Mouse (Mus musculus): ENCODE measurements around the gene Fignl2. TPM values are rescaled to one million over a fixed set of nuclear protein-coding genes. Genes with fewer than 3 reads are reported as not detected.

Gene Fignl2
- total and polyA plus RNA-seq, 2 experiments from 2014 or later = 0.12 to 3.9 TPM

DNA sequence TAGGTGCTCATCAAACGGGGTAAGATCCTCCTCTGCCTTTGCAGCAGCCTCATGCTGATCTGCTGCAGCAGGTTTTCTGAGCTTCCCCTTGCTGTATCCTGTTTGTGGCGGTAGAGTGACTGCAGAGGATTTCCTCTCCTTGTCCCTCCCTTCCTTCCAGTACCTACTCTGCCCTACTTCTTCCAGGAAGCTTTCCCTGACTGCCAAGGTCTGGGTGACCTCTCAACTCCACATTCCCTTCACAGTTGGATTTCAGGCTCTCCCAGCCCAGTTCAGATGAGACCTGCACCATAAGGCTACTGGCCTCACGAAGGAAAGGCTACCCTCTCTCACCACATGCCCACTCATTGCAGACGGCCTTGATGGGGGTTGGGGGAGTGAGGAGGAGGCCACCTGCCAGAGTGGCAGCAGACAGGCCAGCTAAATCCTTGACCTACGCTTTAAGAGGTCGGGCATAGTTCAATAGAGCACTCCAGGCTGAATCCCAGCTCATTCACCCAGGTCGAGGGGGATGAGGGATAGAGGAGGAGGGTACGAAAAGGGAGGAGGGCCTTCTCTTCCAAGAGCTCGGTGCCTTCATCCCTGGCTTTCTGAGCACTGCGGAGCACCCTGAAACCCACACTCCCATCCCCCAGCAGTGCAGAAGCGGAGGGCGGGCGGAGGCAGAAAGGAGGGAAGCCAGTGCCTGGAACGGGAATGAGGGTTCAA lies 13.9 kb upstream of the Fignl2 start:
- Histone ChIP-seq H3K27ac (ENCODE audit: low read depth) (no peak overlapping the region), H3K9ac (replicated peaks; ENCODE audit: low read depth, low read length) (no peak overlapping the region), H3K4me3 (ENCODE audit: low read depth, low read length) (no peak overlapping the region), H3K4me1 (ENCODE audit: control insufficient read depth, insufficient read depth) (no peaks in the 10 kb centered on the region), H3K27me3 (ENCODE audit: control insufficient read depth, insufficient read depth, low read length) (0 out of 2 replicates have a peak, but pooled peaks cover 6% of the 10 kb centered on the region), H3K9me3 (replicated peaks; ENCODE audit: control insufficient read depth, low read length) (no peaks in the 10 kb centered on the region), H3K4me2 (ENCODE audit: low read depth, low read length) (no peak overlapping the region), H3K36me3 (replicated peaks; ENCODE audit: control insufficient read depth, insufficient read depth, low read length) (no peaks in the 10 kb centered on the region)
- ATAC-seq (ENCODE audit: insufficient read depth, low read depth) (no peak), DNase-seq (ENCODE audit: low spot score) (no peak)
- 49% methylated on average over 14 of the region's 14 CpGs for WGBS
- no peak for TF ChIP-seq EP300 (IDR thresholded peaks at IDR 0.05; ENCODE audit: low read depth)
- TF ChIP-seq CTCF (IDR thresholded peaks at IDR 0.05; ENCODE audit: low read depth) = no peak

DNA sequence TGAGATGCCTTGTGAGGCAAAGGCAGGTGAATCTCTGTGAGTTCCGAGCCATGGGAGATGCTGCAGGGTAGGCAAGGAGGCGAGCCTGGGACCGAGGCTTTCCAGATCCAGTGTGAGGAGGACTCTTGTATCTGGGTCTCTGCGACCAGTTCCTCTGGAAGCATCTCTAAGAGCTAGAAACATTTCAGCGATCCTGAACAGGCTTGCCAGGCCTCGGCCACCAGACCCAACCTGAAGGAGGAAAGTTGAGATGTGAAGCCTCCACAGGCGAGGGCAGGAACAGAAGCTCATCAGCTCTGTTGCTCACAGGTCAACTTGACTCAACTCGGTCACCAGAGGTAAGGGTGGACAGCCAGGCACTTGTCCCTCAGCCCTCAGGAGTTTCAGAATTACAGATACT lies 13.2 kb upstream of the Fignl2 start:
- Histone ChIP-seq H3K4me1 (ENCODE audit: control insufficient read depth, insufficient read depth) (no peaks in the 10 kb centered on the region), H3K36me3 (replicated peaks; ENCODE audit: control insufficient read depth, insufficient read depth, low read length) (no peaks in the 10 kb centered on the region), H3K27me3 (ENCODE audit: control insufficient read depth, insufficient read depth, low read length) (0 out of 2 replicates have a peak, but pooled peaks cover 6% of the 10 kb centered on the region), H3K4me3 (ENCODE audit: low read depth, low read length) (no peak overlapping the region), H3K4me2 (ENCODE audit: low read depth, low read length) (no peak overlapping the region), H3K9ac (replicated peaks; ENCODE audit: low read depth, low read length) (no peak overlapping the region), H3K9me3 (replicated peaks; ENCODE audit: control insufficient read depth, low read length) (no peaks in the 10 kb centered on the region), H3K27ac (ENCODE audit: low read depth) (no peak overlapping the region)
- WGBS = 90% methylated on average over 8 of the region's 8 CpGs
- ATAC-seq (ENCODE audit: insufficient read depth, low read depth) (no peak), DNase-seq (ENCODE audit: low spot score) (no peak)
- TF ChIP-seq EP300 (IDR thresholded peaks at IDR 0.05; ENCODE audit: low read depth) = no peak
- TF ChIP-seq CTCF (IDR thresholded peaks at IDR 0.05; ENCODE audit: low read depth) = no peak

DNA sequence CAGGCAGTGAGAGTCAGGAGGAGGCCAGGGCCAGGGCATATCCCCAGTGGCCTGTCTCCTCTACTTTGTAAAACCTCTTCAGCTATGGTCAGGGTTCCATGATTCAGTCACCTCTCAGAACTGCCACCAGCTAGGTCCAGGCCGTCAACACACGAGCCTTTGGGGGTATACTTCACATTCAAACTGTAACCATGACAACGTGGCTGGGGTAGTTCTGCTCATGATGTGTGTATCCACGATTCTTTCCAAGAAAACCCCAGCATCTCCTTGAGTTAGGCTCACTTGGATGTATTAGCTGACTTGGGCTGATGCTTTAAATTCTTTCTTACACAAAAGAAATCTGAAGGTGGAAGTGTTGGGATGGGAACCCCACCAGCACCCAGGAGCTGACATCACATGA lies 9.9 kb upstream of the Fignl2 start:
- Histone ChIP-seq H3K4me1 (ENCODE audit: control insufficient read depth, insufficient read depth) (no peaks in the 10 kb centered on the region), H3K27me3 (ENCODE audit: control insufficient read depth, insufficient read depth, low read length) (no peaks in the 10 kb centered on the region), H3K4me2 (ENCODE audit: low read depth, low read length) (no peak overlapping the region), H3K4me3 (ENCODE audit: low read depth, low read length) (no peak overlapping the region), H3K27ac (ENCODE audit: low read depth) (no peak overlapping the region), H3K9me3 (replicated peaks; ENCODE audit: control insufficient read depth, low read length) (no peaks in the 10 kb centered on the region), H3K9ac (replicated peaks; ENCODE audit: low read depth, low read length) (no peak overlapping the region), H3K36me3 (replicated peaks; ENCODE audit: control insufficient read depth, insufficient read depth, low read length) (no peaks in the 10 kb centered on the region)
- no peak for DNase-seq (ENCODE audit: low spot score)
- 79% methylated on average over 4 of the region's 4 CpGs for WGBS
- ATAC-seq (ENCODE audit: insufficient read depth, low read depth) = no peak
- no peak for TF ChIP-seq EP300 (IDR thresholded peaks at IDR 0.05; ENCODE audit: low read depth)
- TF ChIP-seq CTCF (IDR thresholded peaks at IDR 0.05; ENCODE audit: low read depth) = no peak

DNA sequence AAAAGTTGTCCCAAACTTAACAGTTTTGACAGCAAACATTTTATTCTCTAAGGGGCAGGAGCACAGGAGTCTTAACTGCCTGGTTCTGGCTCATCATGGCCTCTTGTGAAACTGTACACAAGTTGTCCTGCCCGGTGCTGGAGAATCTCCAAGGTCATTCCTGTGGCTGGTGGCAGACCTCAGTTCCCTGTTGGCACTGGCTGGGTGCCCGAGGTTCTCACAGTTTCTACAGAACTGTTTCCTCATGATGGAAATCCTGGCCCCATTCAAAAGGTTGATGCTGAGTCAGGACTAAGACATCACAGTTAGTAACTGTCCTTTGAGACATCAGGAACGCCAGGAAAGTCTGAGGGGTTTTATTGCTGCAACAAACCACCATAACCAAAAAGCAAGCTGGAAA lies 8.6 kb upstream of the Fignl2 start:
- no peak overlapping the region for H3K27ac ChIP-seq (ENCODE audit: low read depth)
- no peak for TF ChIP-seq EP300 (IDR thresholded peaks at IDR 0.05; ENCODE audit: low read depth)
- no peak for TF ChIP-seq CTCF (IDR thresholded peaks at IDR 0.05; ENCODE audit: low read depth)
- 63% methylated on average over 3 of the region's 3 CpGs for WGBS
- ATAC-seq (ENCODE audit: insufficient read depth, low read depth) (no peak), DNase-seq (ENCODE audit: low spot score) (no peak)
- H3K36me3 ChIP-seq (replicated peaks; ENCODE audit: control insufficient read depth, insufficient read depth, low read length) = no peaks in the 10 kb centered on the region
- no peaks in the 10 kb centered on the region for H3K4me1 ChIP-seq (ENCODE audit: control insufficient read depth, insufficient read depth)
- no peak overlapping the region for H3K4me3 ChIP-seq (ENCODE audit: low read depth, low read length)
- no peak overlapping the region for H3K4me2 ChIP-seq (ENCODE audit: low read depth, low read length)
- no peaks in the 10 kb centered on the region for H3K27me3 ChIP-seq (ENCODE audit: control insufficient read depth, insufficient read depth, low read length)
- H3K9ac ChIP-seq (replicated peaks; ENCODE audit: low read depth, low read length) = no peak overlapping the region
- no peaks in the 10 kb centered on the region for H3K9me3 ChIP-seq (replicated peaks; ENCODE audit: control insufficient read depth, low read length)

DNA sequence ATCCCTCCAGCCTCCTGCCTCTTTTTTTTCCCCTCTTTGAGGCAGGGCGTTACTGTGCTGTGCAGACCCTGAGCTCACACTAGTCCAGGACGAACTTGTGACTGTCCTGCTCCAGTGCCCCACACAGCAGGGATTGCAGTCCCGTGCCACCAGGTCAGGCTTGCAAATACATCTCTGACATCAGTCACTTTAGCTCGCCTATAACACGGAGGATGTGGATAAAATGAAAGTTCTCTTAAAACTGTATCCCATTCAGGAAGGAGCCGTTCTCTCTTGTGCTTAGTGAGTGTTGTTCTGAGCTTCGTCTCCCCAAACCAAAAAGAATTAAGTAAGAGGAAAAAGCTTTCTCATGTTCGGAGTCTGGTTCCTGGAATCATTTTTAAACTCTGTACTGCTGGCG lies 8.1 kb upstream of the Fignl2 start:
- WGBS = 69% methylated on average over 9 of the region's 9 CpGs
- no peaks in the 10 kb centered on the region for H3K27me3 ChIP-seq (ENCODE audit: control insufficient read depth, insufficient read depth, low read length)
- H3K4me2 ChIP-seq (ENCODE audit: low read depth, low read length) = no peak overlapping the region
- no peaks in the 10 kb centered on the region for H3K36me3 ChIP-seq (replicated peaks; ENCODE audit: control insufficient read depth, insufficient read depth, low read length)
- H3K9ac ChIP-seq (replicated peaks; ENCODE audit: low read depth, low read length) = no peak overlapping the region
- no peaks in the 10 kb centered on the region for H3K9me3 ChIP-seq (replicated peaks; ENCODE audit: control insufficient read depth, low read length)
- H3K4me1 ChIP-seq (ENCODE audit: control insufficient read depth, insufficient read depth) = no peaks in the 10 kb centered on the region
- H3K4me3 ChIP-seq (ENCODE audit: low read depth, low read length) = no peak overlapping the region
- no peak overlapping the region for H3K27ac ChIP-seq (ENCODE audit: low read depth)
- ATAC-seq (ENCODE audit: insufficient read depth, low read depth) (no peak), DNase-seq (ENCODE audit: low spot score) (no peak)
- TF ChIP-seq EP300 (IDR thresholded peaks at IDR 0.05; ENCODE audit: low read depth) (no peak), CTCF (IDR thresholded peaks at IDR 0.05; ENCODE audit: low read depth) (no peak)

DNA sequence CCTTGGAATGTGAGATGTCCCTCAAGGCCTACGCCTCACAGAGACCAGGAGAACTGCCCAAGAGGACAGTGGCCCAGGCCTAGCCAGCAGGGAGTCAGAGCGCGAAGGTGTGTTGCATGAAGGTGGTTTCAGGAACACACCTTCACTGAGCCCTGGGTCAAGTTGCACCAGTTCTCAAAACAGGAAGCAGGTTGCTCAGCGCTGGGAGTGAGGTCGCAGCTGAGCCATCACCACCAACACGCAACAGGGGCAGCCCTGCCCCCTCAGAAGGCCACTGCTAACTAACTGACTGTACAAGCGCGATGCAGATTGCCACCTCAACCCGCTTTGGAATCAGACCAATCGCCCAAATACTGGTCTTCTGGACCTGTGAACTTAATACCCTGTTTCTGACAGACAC lies 6.1 kb upstream of the Fignl2 start:
- Histone ChIP-seq H3K9me3 (replicated peaks; ENCODE audit: control insufficient read depth, low read length) (no peaks in the 10 kb centered on the region), H3K36me3 (replicated peaks; ENCODE audit: control insufficient read depth, insufficient read depth, low read length) (no peaks in the 10 kb centered on the region), H3K4me1 (ENCODE audit: control insufficient read depth, insufficient read depth) (no peaks in the 10 kb centered on the region), H3K4me2 (ENCODE audit: low read depth, low read length) (no peak overlapping the region), H3K27me3 (ENCODE audit: control insufficient read depth, insufficient read depth, low read length) (peaks cover 6% of the 10 kb centered on the region; the same call in 1 of the 2 replicates), H3K9ac (replicated peaks; ENCODE audit: low read depth, low read length) (no peak overlapping the region), H3K27ac (ENCODE audit: low read depth) (no peak overlapping the region), H3K4me3 (ENCODE audit: low read depth, low read length) (no peak overlapping the region)
- TF ChIP-seq EP300 (IDR thresholded peaks at IDR 0.05; ENCODE audit: low read depth) (no peak), CTCF (IDR thresholded peaks at IDR 0.05; ENCODE audit: low read depth) (no peak)
- DNase-seq (ENCODE audit: low spot score) = no peak
- WGBS = 72% methylated on average over 10 of the region's 10 CpGs
- no peak for ATAC-seq (ENCODE audit: insufficient read depth, low read depth)
